In the genomic region with DNA sequence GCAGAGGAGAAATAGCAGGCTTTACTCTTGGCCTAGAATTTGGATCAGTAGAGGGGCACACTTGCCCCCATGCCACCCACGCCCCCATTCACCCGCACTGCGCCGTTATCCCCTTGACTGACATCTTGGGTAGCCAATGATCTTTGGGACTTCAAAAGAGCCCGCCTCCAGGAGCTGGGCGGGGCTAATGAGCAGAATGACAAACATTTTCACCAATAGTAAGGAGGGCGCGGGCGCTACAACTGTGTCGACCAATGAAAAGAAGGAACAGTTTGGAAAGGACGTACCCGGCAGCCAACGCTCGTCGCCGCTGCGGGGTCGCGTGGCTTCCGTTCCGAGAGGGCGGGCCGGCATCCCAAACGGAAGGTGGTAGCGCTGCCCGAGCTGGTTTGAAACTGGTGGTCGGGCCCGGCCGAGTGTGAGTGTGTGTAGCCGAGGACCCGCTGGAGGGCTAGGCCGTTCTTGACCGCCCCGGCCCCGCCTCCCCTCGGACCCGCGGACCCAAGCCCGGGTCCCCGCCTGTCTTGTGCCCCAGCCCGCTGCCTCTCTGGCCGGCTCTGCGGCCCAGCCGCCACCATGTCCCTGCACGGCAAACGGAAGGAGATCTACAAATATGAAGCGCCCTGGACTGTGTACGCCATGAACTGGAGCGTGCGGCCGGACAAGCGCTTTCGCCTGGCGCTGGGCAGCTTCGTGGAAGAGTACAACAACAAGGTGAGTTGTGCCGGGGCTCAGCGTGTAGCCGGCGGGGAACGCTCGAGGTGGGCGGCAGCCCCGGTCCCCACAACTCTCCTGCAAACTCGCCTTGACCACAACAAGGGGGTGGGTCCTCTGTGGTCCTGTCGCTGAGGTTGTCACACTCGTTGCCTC, we compare ENCODE assay signal across 7 mouse cellular contexts. TPM values are rescaled to one million over a fixed set of nuclear protein-coding genes. Genes with fewer than 3 reads are reported as not detected.
DNase-seq lines count a peak whose midpoint lies in the region; ATAC-seq lines count a peak whose summit lies in the region.

A gene (plus strand): TSS at position 325 of the 870 bp plus-strand sequence.

- WGBS in embryonic facial prominence, embryonic 11.5 days, result under 1% methylated on average over 66 of the region's 66 CpGs
- under 1% methylated on average over 66 of the region's 66 CpGs for WGBS in limb, embryonic 10.5 days
- under 1% methylated on average over 66 of the region's 66 CpGs for WGBS in midbrain, embryonic 13.5 days

- DNase-seq in adrenal gland, postnatal 14 days, result peak; percentile 97
- DNase-seq in embryonic facial prominence, embryonic 11.5 days (ENCODE audit: low spot score), result peak; percentile 98
- peak; percentile 97 for DNase-seq in kidney, adult 11 months
- peak; percentile 94 for DNase-seq in limb, embryonic 10.5 days (ENCODE audit: low spot score)
- DNase-seq in spleen, adult 12 weeks (ENCODE audit: low spot score), result peak; percentile 99

- ATAC-seq in embryonic facial prominence, embryonic 11.5 days (replicated peaks; ENCODE audit: insufficient number of reproducible peaks, low FRiP score, low TSS enrichment, low read depth), result peak; percentile 99
- ATAC-seq in granulocyte monocyte progenitor cell, adult 5-6 weeks (replicated peaks; ENCODE audit: poor library complexity, severe bottlenecking), result peak; percentile 92
- ATAC-seq in midbrain, embryonic 13.5 days, result peak; percentile 99

- H3K4me3 ChIP-seq in embryonic facial prominence, embryonic 11.5 days (ENCODE audit: low read depth, low read length), result peak within 1 kb of the TSS; percentile 99
- peak within 1 kb of the TSS; percentile 91 for H3K4me3 ChIP-seq in limb, embryonic 10.5 days
- peak within 1 kb of the TSS; percentile 94 for H3K4me3 ChIP-seq in midbrain, embryonic 13.5 days (replicated peaks)

- H3K36me3 ChIP-seq in embryonic facial prominence, embryonic 11.5 days (replicated peaks; ENCODE audit: control insufficient read depth, insufficient read depth, low read depth, low read length), result no peaks in the 10 kb centered on the region
- peaks cover 9% of the 10 kb centered on the region for H3K36me3 ChIP-seq in limb, embryonic 10.5 days
- no peaks in the 10 kb centered on the region for H3K36me3 ChIP-seq in midbrain, embryonic 13.5 days

- H3K4me1 ChIP-seq in embryonic facial prominence, embryonic 11.5 days (ENCODE audit: control insufficient read depth, insufficient read depth, low read length), result no peaks in the 10 kb centered on the region; the same call in 1 of the 2 replicates
- H3K4me1 ChIP-seq in limb, embryonic 10.5 days, result peaks cover 28% of the 10 kb centered on the region
- H3K4me1 ChIP-seq in midbrain, embryonic 13.5 days (replicated peaks), result peaks cover 40% of the 10 kb centered on the region

- no peaks in the 10 kb centered on the region for H3K27me3 ChIP-seq in embryonic facial prominence, embryonic 11.5 days (ENCODE audit: control insufficient read depth, insufficient read depth, low read length)
- H3K27me3 ChIP-seq in limb, embryonic 10.5 days (ENCODE audit: low read depth, poor library complexity, severe bottlenecking), result no peaks in the 10 kb centered on the region
- H3K27me3 ChIP-seq in midbrain, embryonic 13.5 days, result no peaks in the 10 kb centered on the region

- H3K4me2 ChIP-seq in embryonic facial prominence, embryonic 11.5 days (ENCODE audit: low read depth, low read length), result peak within 1 kb of the TSS; percentile 82
- H3K4me2 ChIP-seq in midbrain, embryonic 13.5 days (replicated peaks), result peak within 1 kb of the TSS; percentile 77

- H3K9ac ChIP-seq in embryonic facial prominence, embryonic 11.5 days (replicated peaks; ENCODE audit: low read length), result peak within 1 kb of the TSS; percentile 89
- H3K9ac ChIP-seq in midbrain, embryonic 13.5 days (replicated peaks), result peak within 1 kb of the TSS; percentile 92

- H3K9me3 ChIP-seq in embryonic facial prominence, embryonic 11.5 days (replicated peaks; ENCODE audit: control insufficient read depth, low read length), result no peaks in the 10 kb centered on the region
- H3K9me3 ChIP-seq in limb, embryonic 10.5 days (replicated peaks), result no peaks in the 10 kb centered on the region
- no peaks in the 10 kb centered on the region for H3K9me3 ChIP-seq in midbrain, embryonic 13.5 days

- peak within 1 kb of the TSS; percentile 76 for H3K27ac ChIP-seq in embryonic facial prominence, embryonic 11.5 days (replicated peaks; ENCODE audit: low read depth, low read length)
- peak within 1 kb of the TSS; percentile 90 for H3K27ac ChIP-seq in limb, embryonic 10.5 days
- peak within 1 kb of the TSS; percentile 93 for H3K27ac ChIP-seq in midbrain, embryonic 13.5 days

RNA-seq across cellular contexts. Expression of the gene that starts here (rescaled TPM):
- 50.3 and 58.0 TPM in 2 replicates for total RNA-seq in adrenal gland, postnatal 14 days (2021)
- 59.9 and 68.6 TPM in 2 replicates for polyA plus RNA-seq in embryonic facial prominence, embryonic 11.5 days (2014; fragmentation: Nextera tagmentation; extraction: Ambion mirVana)
- 54.6 and 55.2 TPM in 2 replicates for total RNA-seq in granulocyte monocyte progenitor cell, adult 5-6 weeks (2014; fragmentation: Nextera tagmentation)
- 49.8 and 49.9 TPM in 2 replicates for total RNA-seq in granulocyte monocyte progenitor cell, adult 5-6 weeks (2017)
- polyA plus RNA-seq in limb, embryonic 10.5 days (2016; fragmentation: Nextera tagmentation; extraction: Ambion mirVana), result 85.5 and 95.1 TPM in 2 replicates
- 118 and 119 TPM in 2 replicates for polyA plus RNA-seq in midbrain, embryonic 13.5 days (2015; fragmentation: Nextera tagmentation; extraction: Ambion mirVana)

Comparison
In these comparisons a context has a peak if more than half of its experiments do, and no peak if none do; other contexts are left out.
1. Peak in every context shown above with its lines: DNase-seq, ATAC-seq, H3K4me3 ChIP-seq and H3K27ac ChIP-seq.